In genomic region chr11:119547183-119547921, GRCm38 (mm10) we compare ENCODE assay signal across 8 mouse cellular contexts. TPM values are rescaled to one million over a fixed set of nuclear protein-coding genes. Genes with fewer than 3 reads are reported as not detected.
DNase-seq lines count a peak whose midpoint lies in the region; ATAC-seq and TF ChIP-seq lines count a peak whose summit lies in the region.

Gene Nptx1, minus strand, starts transcription at chr11:119547753.

- peak within 1 kb of the TSS; percentile 99 for H3K4me2 ChIP-seq in heart, embryonic 16.5 days (ENCODE audit: low read depth, low read length)
- H3K4me2 ChIP-seq in midbrain, embryonic 16.5 days (ENCODE audit: low read length): peak within 1 kb of the TSS; percentile 98

- peaks cover 43% of the 10 kb centered on the region for H3K4me1 ChIP-seq in E14TG2a.4 (replicated peaks; ENCODE audit: low read depth, low read length)
- peaks cover 39% of the 10 kb centered on the region for H3K4me1 ChIP-seq in heart, embryonic 16.5 days (ENCODE audit: control insufficient read depth, insufficient read depth, low read length)
- peaks cover 45% of the 10 kb centered on the region for H3K4me1 ChIP-seq in midbrain, embryonic 16.5 days (ENCODE audit: control insufficient read depth, insufficient read depth, low read length)

- intact Hi-C loops in gastrocnemius, adult 2 months (cut with DNase I): no loop called here

- H3K9ac ChIP-seq in heart, embryonic 16.5 days (ENCODE audit: low read length): peak within 1 kb of the TSS; percentile 70
- peak within 1 kb of the TSS; percentile 84 for H3K9ac ChIP-seq in midbrain, embryonic 16.5 days (ENCODE audit: low read depth, low read length)

- TF ChIP-seq CTCF in gastrocnemius, adult 2 months (IDR thresholded peaks at IDR 0.05): no peak
- no peak for TF ChIP-seq CTCF in E14TG2a.4 (conservative IDR thresholded peaks at IDR 0.05; ENCODE audit: low read length)

- DNase-seq in gastrocnemius, adult 2 months: peak; percentile 40
- DNase-seq in gastrocnemius, adult 8-10 months (ENCODE audit: low spot score in 2 of 2): no peak
- DNase-seq in cerebellum, postnatal 10 days: peak; percentile 81 to 84
- DNase-seq in left cerebral cortex, adult 8-10 months (ENCODE audit: low spot score in 2 of 2): no peak
- DNase-seq in ovary, postnatal 10 days (ENCODE audit: low spot score): no peak

- no peaks in the 10 kb centered on the region for H3K36me3 ChIP-seq in E14TG2a.4 (ENCODE audit: insufficient read depth, low read length)
- no peaks in the 10 kb centered on the region for H3K36me3 ChIP-seq in heart, embryonic 16.5 days (ENCODE audit: control insufficient read depth, insufficient read depth)
- H3K36me3 ChIP-seq in midbrain, embryonic 16.5 days (ENCODE audit: control insufficient read depth, insufficient read depth, low read length): no peaks in the 10 kb centered on the region

- peak within 1 kb of the TSS; percentile 86 for H3K4me3 ChIP-seq in gastrocnemius, adult 2 months
- peak within 1 kb of the TSS; percentile 77 for H3K4me3 ChIP-seq in E14TG2a.4 (replicated peaks; ENCODE audit: low read length)
- peak within 1 kb of the TSS; percentile 66 for H3K4me3 ChIP-seq in heart, embryonic 16.5 days (ENCODE audit: low read length)
- H3K4me3 ChIP-seq in midbrain, embryonic 16.5 days (ENCODE audit: low read depth, low read length): peak within 1 kb of the TSS; percentile 78

- ATAC-seq in heart, embryonic 16.5 days (replicated peaks; ENCODE audit: extremely low read depth, insufficient read depth, low FRiP score): no peak
- peak; percentile 55 for ATAC-seq in midbrain, embryonic 16.5 days

- no peaks in the 10 kb centered on the region for H3K9me3 ChIP-seq in E14TG2a.4 (ENCODE audit: low read length)
- H3K9me3 ChIP-seq in heart, embryonic 16.5 days (replicated peaks; ENCODE audit: control insufficient read depth, low read length): no peaks in the 10 kb centered on the region
- no peaks in the 10 kb centered on the region for H3K9me3 ChIP-seq in midbrain, embryonic 16.5 days (replicated peaks; ENCODE audit: control insufficient read depth, low read length, poor library complexity, severe bottlenecking)

- WGBS in heart, embryonic 16.5 days: under 1% methylated on average over 84 of the region's 90 CpGs
- under 1% methylated on average over 86 of the region's 90 CpGs for WGBS in midbrain, embryonic 16.5 days

- no peak within 1 kb of the TSS for H3K27ac ChIP-seq in gastrocnemius, adult 2 months
- no peak within 1 kb of the TSS for H3K27ac ChIP-seq in heart, embryonic 16.5 days (ENCODE audit: low read length)
- H3K27ac ChIP-seq in midbrain, embryonic 16.5 days (ENCODE audit: low read length): peak within 1 kb of the TSS; percentile 71

- H3K27me3 ChIP-seq in E14TG2a.4 (ENCODE audit: insufficient read depth, low read length): peaks cover 98% of the 10 kb centered on the region
- H3K27me3 ChIP-seq in heart, embryonic 16.5 days (ENCODE audit: control insufficient read depth, insufficient read depth, low read length): peaks cover 83% of the 10 kb centered on the region
- peaks cover 9% of the 10 kb centered on the region for H3K27me3 ChIP-seq in midbrain, embryonic 16.5 days (ENCODE audit: control insufficient read depth, insufficient read depth, low read depth, low read length)

RNA-seq across cellular contexts. Expression of gene Nptx1, which starts in this region (rescaled TPM):
- not detected for total RNA-seq in gastrocnemius, adult 2 months (2021)
- under 1 TPM in 1 of 4 experiments, not detected in 3; 0.07 TPM for total RNA-seq in gastrocnemius, adult 8-10 months (2022)
- 0.69 and 0.74 TPM in 2 replicates for polyA plus RNA-seq in heart, embryonic 16.5 days (2015; fragmentation: Nextera tagmentation; extraction: Ambion mirVana)
- total RNA-seq in left cerebral cortex, adult 8-10 months (2022): 100 to 1,000 TPM; 185 to 209 (median 199) TPM
- polyA plus RNA-seq in midbrain, embryonic 16.5 days (2015; fragmentation: Nextera tagmentation; extraction: Ambion mirVana): 12.4 and 12.6 TPM in 2 replicates

Comparison
In these comparisons a context has a peak if more than half of its experiments do, and no peak if none do; other contexts are left out.
1. RNA of gene Nptx1 (total RNA-seq): 185 to 209 TPM in left cerebral cortex, adult 8-10 months; not detected in gastrocnemius, adult 2 months and 0.07 TPM in gastrocnemius, adult 8-10 months; every median in the first group is over 100 times any median in the second.
2. Peak in DNase-seq and H3K4me3 ChIP-seq in gastrocnemius, adult 2 months; RNA of the gene not detected or under 1 TPM.
3. DNase-seq: peak in cerebellum, postnatal 10 days (2 of 2); none in gastrocnemius, adult 8-10 months (0 of 2), left cerebral cortex, adult 8-10 months (0 of 2) and ovary, postnatal 10 days (single experiment).
4. Peak in every context shown above with its lines, with median percentiles within 50 percentile points of each other: H3K4me3 ChIP-seq.